Mouse (Mus musculus) kidney, embryonic 16.5 days (tissue): ENCODE measurements around the gene Icmt. TPM values are rescaled to one million over a fixed set of nuclear protein-coding genes. Genes with fewer than 3 reads are reported as not detected.
A peak's percentile ranks its signal among the peaks of the same experiment; 100 is the strongest.

Experiments
- ATAC-seq: fragments of 200-750 bp; cut with Nextera tagmentation; 2 replicates; pipeline ENCODE4 v1.8.0; 2017; ENCODE audit warnings: moderate TSS enrichment; ENCODE audit not compliant: low FRiP score, low TSS enrichment
- H3K27ac ChIP-seq: fragments of 300-500 bp; sonication (generic); 2 replicates; pipeline ENCODE4 v1.5.1; 2014; ENCODE audit warnings: low read length
- H3K27me3 ChIP-seq: fragments of 300-500 bp; sonication (generic); 2 replicates; pipeline ENCODE4 v1.6.1; 2014; ENCODE audit warnings: low read length, control low read depth, mixed read lengths; ENCODE audit not compliant: insufficient read depth
- H3K36me3 ChIP-seq: fragments of 300-500 bp; sonication (generic); 2 replicates; pipeline ENCODE4 v1.6.1; 2014; ENCODE audit warnings: low read length, control low read depth, mixed read lengths; ENCODE audit not compliant: insufficient read depth
- H3K4me1 ChIP-seq: fragments of 300-500 bp; sonication (generic); 2 replicates; pipeline ENCODE4 v1.6.1; 2014; ENCODE audit warnings: low read length, control low read depth, mixed read lengths; ENCODE audit not compliant: insufficient read depth
- H3K4me2 ChIP-seq: fragments of 300-500 bp; sonication (generic); replicated peaks from 2 replicates; pipeline ENCODE4 v1.6.1; 2014; ENCODE audit warnings: low read depth, low read length
- H3K4me3 ChIP-seq: fragments of 300-500 bp; sonication (generic); 2 replicates; pipeline ENCODE4 v1.5.1; 2014; ENCODE audit warnings: mild to moderate bottlenecking, low read length
- H3K9ac ChIP-seq: fragments of 300-500 bp; sonication (generic); replicated peaks from 2 replicates; pipeline ENCODE4 v1.6.1; 2014; ENCODE audit warnings: low read length
- H3K9me3 ChIP-seq: fragments of 300-500 bp; sonication (generic); 2 replicates; pipeline ENCODE4 v1.6.1; 2016; ENCODE audit warnings: low read length, control low read depth
- WGBS: fragments of 180-500 bp; shearing (Covaris S2); extraction: QIAGEN DNeasy Blood & Tissue Kit; methylation state at CpG from one replicate; pipeline ENCODE4 v1.1.7; 2014; 5-methylcytosine and 5-hydroxymethylcytosine counted together
- polyA plus RNA-seq: library from polyadenylated mRNA; unstranded; fragments of >200 nt; fragmentation: Nextera tagmentation; extraction: Ambion mirVana; gene quantifications from 2 replicates; pipeline ENCODE4 v1.2.1, GENCODE M21; 2015

Gene Icmt
- polyA plus RNA-seq, 1 experiment from 2014 or later: 32.6 TPM

DNA sequence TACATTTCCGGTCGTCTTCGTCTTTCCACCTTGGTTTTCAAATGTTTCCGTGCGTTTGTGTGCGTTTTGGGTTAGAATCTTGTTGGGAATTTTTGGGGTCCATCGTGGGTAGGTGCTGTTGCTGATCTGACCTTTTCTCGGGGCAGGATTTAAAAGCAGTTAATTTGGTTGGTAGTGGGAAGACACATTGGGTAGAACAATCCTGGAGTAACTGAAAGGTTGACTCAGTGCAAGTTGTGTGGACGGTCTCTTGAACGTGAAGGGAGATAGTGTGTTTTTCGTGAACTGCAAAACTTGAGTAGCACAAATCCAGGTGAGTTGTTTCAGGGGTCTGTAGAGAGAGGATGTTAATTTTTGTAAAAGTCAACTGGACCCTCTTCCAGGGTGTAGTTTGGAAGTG lies 29.5 kb downstream of the Icmt start:
- Histone ChIP-seq H3K27me3 (no peaks in the 10 kb centered on the region), H3K4me1 (peaks cover 19% of the 10 kb centered on the region), H3K36me3 (peaks cover 27% of the 10 kb centered on the region), H3K9ac (peak overlapping the region; percentile 87), H3K27ac (no peak overlapping the region), H3K4me2 (peak overlapping the region; percentile 95), H3K4me3 (peak overlapping the region; percentile 90), H3K9me3 (no peaks in the 10 kb centered on the region)
- WGBS: under 1% methylated on average over 11 of the region's 11 CpGs
- ATAC-seq: no peak

DNA sequence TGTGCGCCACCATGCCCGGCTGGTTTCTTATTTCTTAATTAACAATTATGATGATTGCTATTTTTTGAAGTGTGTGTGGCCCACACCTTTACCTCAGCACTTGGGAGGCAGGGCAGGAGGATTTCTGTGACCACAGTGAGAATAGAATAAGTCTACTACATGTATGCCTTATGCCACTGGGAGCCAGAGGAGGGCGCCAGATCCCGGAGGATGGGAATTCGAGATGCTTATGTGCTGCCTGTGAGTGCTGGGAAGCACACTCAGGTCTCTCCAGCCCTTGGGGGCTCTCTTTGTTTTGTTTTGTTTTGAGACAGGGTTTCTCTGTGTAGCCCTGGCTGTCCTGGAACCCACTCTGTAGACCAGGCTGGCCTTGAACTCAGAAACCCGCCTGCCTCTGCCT lies 31.7 kb downstream of the Icmt start:
- ATAC-seq: no peak
- no peak overlapping the region for H3K4me3 ChIP-seq
- no peak overlapping the region for H3K27ac ChIP-seq
- H3K36me3 ChIP-seq: peaks cover 49% of the 10 kb centered on the region
- 73% methylated on average over 6 of the region's 6 CpGs for WGBS
- no peaks in the 10 kb centered on the region for H3K9me3 ChIP-seq
- peaks cover 19% of the 10 kb centered on the region for H3K4me1 ChIP-seq
- H3K9ac ChIP-seq: no peak overlapping the region
- H3K4me2 ChIP-seq: no peak overlapping the region
- H3K27me3 ChIP-seq: no peaks in the 10 kb centered on the region

DNA sequence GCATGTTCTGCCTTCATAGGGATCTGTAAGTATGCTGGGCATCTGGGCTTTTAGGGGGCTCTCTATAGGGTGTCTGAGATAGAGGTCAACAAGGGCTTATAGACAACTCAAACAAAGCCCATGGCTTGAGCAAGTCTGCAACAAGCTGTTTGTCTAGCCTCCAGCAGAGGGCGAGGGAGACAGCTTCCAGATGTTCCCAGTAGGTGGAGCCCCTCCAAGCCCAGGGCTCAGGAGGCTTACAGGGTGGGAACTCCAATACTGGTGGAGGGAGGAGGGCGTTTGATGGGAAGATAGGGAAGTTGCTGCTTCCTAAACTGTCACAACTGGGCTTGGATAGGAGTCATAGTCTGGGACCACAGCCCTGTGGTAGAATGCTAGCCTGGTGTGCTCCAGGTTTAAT lies 35.9 kb downstream of the Icmt start:
- peaks cover 7% of the 10 kb centered on the region for H3K27me3 ChIP-seq
- H3K4me2 ChIP-seq: no peak overlapping the region
- no peak overlapping the region for H3K27ac ChIP-seq
- H3K9ac ChIP-seq: no peak overlapping the region
- no peak overlapping the region for H3K4me3 ChIP-seq
- 31% methylated on average over 2 of the region's 2 CpGs for WGBS
- H3K36me3 ChIP-seq: peaks cover 65% of the 10 kb centered on the region
- H3K4me1 ChIP-seq: 0 out of 2 replicates have a peak, but pooled peaks cover 2% of the 10 kb centered on the region
- H3K9me3 ChIP-seq: no peaks in the 10 kb centered on the region
- no peak for ATAC-seq

GRCm38 (mm10) chr4:152333587-152333986 lies 36.6 kb downstream of the Icmt start:
- 96% methylated on average over 12 of the region's 12 CpGs for WGBS
- Histone ChIP-seq H3K9me3 (no peaks in the 10 kb centered on the region), H3K36me3 (peaks cover 63% of the 10 kb centered on the region), H3K27me3 (peaks cover 13% of the 10 kb centered on the region), H3K27ac (no peak overlapping the region), H3K4me2 (no peak overlapping the region), H3K9ac (no peak overlapping the region), H3K4me1 (peaks cover 4% of the 10 kb centered on the region), H3K4me3 (no peak overlapping the region)
- no peak for ATAC-seq

DNA sequence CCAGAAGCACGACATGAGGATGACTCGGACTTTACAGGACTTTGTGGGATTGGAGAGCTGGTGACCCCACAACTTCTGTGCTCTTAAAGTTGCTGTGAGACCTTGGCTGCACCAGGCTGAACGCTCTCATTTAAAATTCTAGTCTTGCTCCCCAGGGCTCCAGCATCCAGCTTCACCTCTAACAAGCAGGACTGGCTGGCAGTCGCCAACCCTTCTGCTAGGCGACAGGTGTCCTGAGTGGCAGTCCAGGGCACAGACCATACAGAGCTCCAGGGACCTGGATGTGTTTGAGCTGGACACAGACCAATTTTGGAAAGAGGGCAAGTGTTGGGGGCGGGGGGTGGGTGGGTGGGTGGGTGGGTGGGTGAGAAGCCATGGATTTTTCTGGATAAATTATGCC lies 40.7 kb downstream of the Icmt start:
- no peak overlapping the region for H3K4me3 ChIP-seq
- no peaks in the 10 kb centered on the region for H3K9me3 ChIP-seq
- H3K36me3 ChIP-seq: peaks cover 27% of the 10 kb centered on the region
- peaks cover 30% of the 10 kb centered on the region for H3K27me3 ChIP-seq
- no peak overlapping the region for H3K9ac ChIP-seq
- H3K4me1 ChIP-seq: peaks cover 17% of the 10 kb centered on the region
- no peak overlapping the region for H3K4me2 ChIP-seq
- 33% methylated on average over 6 of the region's 6 CpGs for WGBS
- ATAC-seq: no peak
- no peak overlapping the region for H3K27ac ChIP-seq

DNA sequence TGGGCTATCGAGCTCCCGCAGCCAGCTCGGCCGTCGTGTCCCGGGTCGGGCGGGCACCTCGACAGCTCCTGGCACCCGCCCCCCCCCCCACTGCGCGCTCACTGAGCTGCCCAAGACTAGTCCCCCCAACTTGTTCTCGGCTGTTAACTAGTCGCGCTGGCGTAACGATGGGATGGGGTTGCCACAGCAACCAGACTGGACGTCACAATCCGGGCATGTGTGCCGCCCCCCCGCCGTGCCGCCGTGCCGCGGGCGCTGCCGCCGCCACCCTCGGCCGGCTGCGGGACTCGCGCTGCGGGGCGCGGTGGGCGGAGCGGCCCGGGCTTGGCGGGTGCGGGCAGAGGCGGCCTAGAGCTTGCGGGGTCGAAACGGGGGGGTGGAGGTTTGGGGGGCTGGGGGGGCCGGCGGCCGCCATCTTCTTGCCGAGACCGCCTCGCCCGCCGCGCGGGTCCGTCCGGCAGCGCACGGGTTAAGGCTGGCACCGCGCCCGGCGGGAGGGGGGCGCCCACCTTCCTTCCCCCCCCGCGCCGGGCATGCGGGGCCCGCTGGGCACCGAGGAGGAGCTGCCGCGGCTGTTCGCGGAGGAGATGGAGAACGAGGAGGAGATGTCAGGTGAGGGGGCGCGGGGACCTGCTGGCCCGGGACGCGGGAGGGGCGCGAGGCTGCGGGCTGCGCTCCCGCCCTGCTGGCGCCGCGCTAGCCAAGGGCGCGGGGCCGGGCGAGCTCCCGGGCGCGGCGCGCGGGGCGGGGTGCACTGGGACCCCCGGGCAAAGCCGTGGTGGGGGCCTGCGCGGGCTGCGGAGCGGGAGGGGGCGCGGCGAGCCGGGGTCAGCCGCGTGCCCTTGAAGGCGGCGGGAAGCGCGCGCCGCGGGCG lies 41.6 kb downstream of the Icmt start, which contains the start of gene Chd5:
Chd5 (plus strand) TSS at position 233 of the 874 bp plus-strand sequence.
- Histone ChIP-seq H3K27me3 (peaks cover 30% of the 10 kb centered on the region), H3K4me1 (peaks cover 17% of the 10 kb centered on the region), H3K4me3 (peak within 1 kb of the TSS; percentile 56), H3K9ac (peak within 1 kb of the TSS; percentile 58), H3K27ac (no peak within 1 kb of the TSS), H3K9me3 (no peaks in the 10 kb centered on the region), H3K4me2 (peak within 1 kb of the TSS; percentile 99), H3K36me3 (peaks cover 19% of the 10 kb centered on the region)
- ATAC-seq: no peak
- under 1% methylated on average over 90 of the region's 120 CpGs for WGBS

GRCm38 (mm10) chr4:152339293-152339790 lies 42.3 kb downstream of the Icmt start:
- peaks cover 30% of the 10 kb centered on the region for H3K27me3 ChIP-seq
- H3K36me3 ChIP-seq: peaks cover 12% of the 10 kb centered on the region
- H3K4me1 ChIP-seq: peaks cover 17% of the 10 kb centered on the region
- H3K9ac ChIP-seq: peak overlapping the region; percentile 58
- 3% methylated on average over 24 of the region's 26 CpGs for WGBS
- H3K9me3 ChIP-seq: no peaks in the 10 kb centered on the region
- H3K27ac ChIP-seq: no peak overlapping the region
- H3K4me3 ChIP-seq: peak overlapping the region; percentile 56
- peak overlapping the region; percentile 99 for H3K4me2 ChIP-seq
- peak; percentile 33; the same call in 1 of the 2 replicates for ATAC-seq

- no peak overlapping the region for H3K4me2 ChIP-seq
- no peak overlapping the region for H3K27ac ChIP-seq
- no peak overlapping the region for H3K9ac ChIP-seq
- no peaks in the 10 kb centered on the region; the same call in 1 of the 2 replicates for H3K36me3 ChIP-seq
- no peak overlapping the region for H3K4me3 ChIP-seq
- 40% methylated on average over 15 of the region's 15 CpGs for WGBS
- ATAC-seq: no peak
- peaks cover 30% of the 10 kb centered on the region for H3K27me3 ChIP-seq
- peaks cover 17% of the 10 kb centered on the region for H3K4me1 ChIP-seq
- no peaks in the 10 kb centered on the region for H3K9me3 ChIP-seq
Observed at GRCm38 (mm10) chr4:152340584-152341284, 43.7 kb downstream of the Icmt start.

- Histone ChIP-seq H3K27me3 (peaks cover 20% of the 10 kb centered on the region), H3K4me2 (no peak overlapping the region), H3K9me3 (no peaks in the 10 kb centered on the region), H3K36me3 (no peaks in the 10 kb centered on the region), H3K4me3 (no peak overlapping the region), H3K9ac (no peak overlapping the region), H3K27ac (no peak overlapping the region), H3K4me1 (peaks cover 15% of the 10 kb centered on the region)
- no peak for ATAC-seq
- WGBS: 10% methylated on average over 5 of the region's 5 CpGs
Observed at GRCm38 (mm10) chr4:152343296-152343695, 46.3 kb downstream of the Icmt start.
